Mouse (Mus musculus): ENCODE results near the gene Clybl.

- TF ChIP-seq CTCF (IDR thresholded peaks at IDR 0.05; ENCODE audit: extremely low read depth, insufficient read depth, low read length) (no peak), POLR2A (IDR thresholded peaks at IDR 0.05; ENCODE audit: extremely low read depth, insufficient read depth, low read length) (no peak)
Measured at GRCm38 (mm10) chr14:122137234-122137633, 44.3 kb upstream of the Clybl start.

All from cortical plate, adult 2 months (tissue).